Mouse (Mus musculus) ZHBTc4 (cell line): ENCODE results near the gene Chaf1b.

Source experiments
- DNase-seq: peaks from one replicate; pipeline ENCODE4 v3.0.0-alpha.2; 2011; ENCODE audit warnings: low read depth, low spot score

Chaf1b gene

GRCm38 (mm10) chr16:93947396-93947795, 63.7 kb downstream of the Chaf1b start:
- no peak for DNase-seq
